Mouse (Mus musculus): ENCODE measurements around the gene Iqschfp. TPM values are rescaled to one million over a fixed set of nuclear protein-coding genes. Genes with fewer than 3 reads are reported as not detected.

The Iqschfp gene
- polyA plus RNA-seq, 1 experiment from 2014 or later = 0.10 TPM

- no peaks in the 10 kb centered on the region for H3K36me3 ChIP-seq (ENCODE audit: control insufficient read depth, insufficient read depth, low read length)
- WGBS = 78% methylated on average over 12 of the region's 12 CpGs
- no peaks in the 10 kb centered on the region; the same call in 1 of the 2 replicates for H3K4me1 ChIP-seq (ENCODE audit: control insufficient read depth, insufficient read depth, low read length)
- no peak overlapping the region for H3K4me2 ChIP-seq (ENCODE audit: low read depth, low read length)
- H3K9me3 ChIP-seq (replicated peaks; ENCODE audit: control insufficient read depth, low read length) = no peaks in the 10 kb centered on the region
- no peak overlapping the region for H3K27ac ChIP-seq (ENCODE audit: low read length)
- H3K27me3 ChIP-seq (ENCODE audit: control insufficient read depth, insufficient read depth, low read length) = no peaks in the 10 kb centered on the region
- H3K4me3 ChIP-seq (replicated peaks; ENCODE audit: low read length) = no peak overlapping the region
- H3K9ac ChIP-seq (ENCODE audit: low read length) = no peak overlapping the region
- ATAC-seq (ENCODE audit: insufficient read depth, low FRiP score) = no peak
These were observed 724.3 kb downstream of the Iqschfp start for GRCm38 (mm10) chr3:68616363-68616762.

DNA sequence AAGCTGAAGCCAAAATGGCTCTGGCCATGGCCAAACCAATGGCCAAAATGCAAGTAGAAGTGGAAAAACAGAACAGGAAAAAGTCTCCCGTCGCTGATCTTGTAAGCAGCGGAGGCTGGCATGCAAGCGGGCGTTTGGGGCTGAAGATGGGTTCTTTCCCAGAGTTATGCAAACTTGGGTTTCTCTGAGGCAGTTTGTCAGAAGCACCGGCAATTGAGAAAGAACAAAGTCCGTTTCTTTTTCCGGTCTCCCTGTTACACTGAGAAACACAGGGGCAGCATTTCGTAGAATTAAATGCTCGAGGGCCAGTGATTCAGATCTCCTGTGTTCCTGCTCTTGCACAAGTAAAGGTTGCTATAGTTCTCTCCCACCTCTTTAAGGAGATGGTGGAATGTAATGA lies 725.7 kb downstream of the Iqschfp start:
- Histone ChIP-seq H3K27ac (ENCODE audit: low read length) (no peak overlapping the region), H3K27me3 (ENCODE audit: control insufficient read depth, insufficient read depth, low read length) (no peaks in the 10 kb centered on the region), H3K9me3 (replicated peaks; ENCODE audit: control insufficient read depth, low read length) (no peaks in the 10 kb centered on the region), H3K4me1 (ENCODE audit: control insufficient read depth, insufficient read depth, low read length) (no peaks in the 10 kb centered on the region; the same call in 1 of the 2 replicates), H3K4me3 (replicated peaks; ENCODE audit: low read length) (no peak overlapping the region), H3K36me3 (ENCODE audit: control insufficient read depth, insufficient read depth, low read length) (no peaks in the 10 kb centered on the region), H3K4me2 (ENCODE audit: low read depth, low read length) (no peak overlapping the region), H3K9ac (ENCODE audit: low read length) (no peak overlapping the region)
- no peak for ATAC-seq (ENCODE audit: insufficient read depth, low FRiP score)
- WGBS = 88% methylated on average over 10 of the region's 10 CpGs

DNA sequence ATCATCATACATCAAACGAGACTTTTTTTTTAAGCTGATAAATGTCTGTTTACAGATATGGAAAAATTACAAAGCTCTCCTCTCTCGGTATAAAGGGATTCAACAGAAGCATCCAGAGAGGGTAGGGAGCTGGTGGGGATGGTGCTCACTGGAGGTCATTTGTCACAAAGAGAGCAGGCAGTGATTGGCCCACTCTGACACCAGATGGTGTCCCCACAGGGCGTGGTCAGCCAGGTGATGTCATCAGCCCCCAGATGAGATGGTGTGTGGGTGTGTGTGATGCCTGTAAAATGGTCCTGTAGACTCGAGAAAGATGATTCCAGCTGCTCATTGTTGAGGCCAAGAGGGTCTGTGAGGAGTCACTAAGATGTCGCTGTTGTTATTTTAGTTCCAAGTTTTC lies 727.1 kb downstream of the Iqschfp start:
- ATAC-seq (ENCODE audit: insufficient read depth, low FRiP score) = no peak
- WGBS = 39% methylated on average over 5 of the region's 5 CpGs

GRCm38 (mm10) chr3:68621971-68622370 lies 729.9 kb downstream of the Iqschfp start:
- Histone ChIP-seq H3K36me3 (ENCODE audit: control insufficient read depth, insufficient read depth, low read length) (0 out of 2 replicates have a peak, but pooled peaks cover 3% of the 10 kb centered on the region), H3K9ac (ENCODE audit: low read length) (no peak overlapping the region), H3K27ac (ENCODE audit: low read length) (no peak overlapping the region), H3K27me3 (ENCODE audit: control insufficient read depth, insufficient read depth, low read length) (no peaks in the 10 kb centered on the region), H3K4me3 (replicated peaks; ENCODE audit: low read length) (no peak overlapping the region), H3K9me3 (replicated peaks; ENCODE audit: control insufficient read depth, low read length) (no peaks in the 10 kb centered on the region), H3K4me1 (ENCODE audit: control insufficient read depth, insufficient read depth, low read length) (no peaks in the 10 kb centered on the region; the same call in 1 of the 2 replicates), H3K4me2 (ENCODE audit: low read depth, low read length) (no peak overlapping the region)
- 91% methylated on average over 3 of the region's 3 CpGs for whole genome bisulfite sequencing
- ATAC-seq (ENCODE audit: insufficient read depth, low FRiP score) = no peak

More for the DNA sequence above, 727.1 kb downstream of the Iqschfp start:
- Histone ChIP-seq H3K36me3 (ENCODE audit: control insufficient read depth, insufficient read depth, low read length) (no peaks in the 10 kb centered on the region), H3K27me3 (ENCODE audit: control insufficient read depth, insufficient read depth, low read length) (no peaks in the 10 kb centered on the region), H3K9me3 (replicated peaks; ENCODE audit: control insufficient read depth, low read length) (no peaks in the 10 kb centered on the region), H3K9ac (ENCODE audit: low read length) (no peak overlapping the region), H3K4me1 (ENCODE audit: control insufficient read depth, insufficient read depth, low read length) (no peaks in the 10 kb centered on the region; the same call in 1 of the 2 replicates), H3K27ac (ENCODE audit: low read length) (no peak overlapping the region), H3K4me2 (ENCODE audit: low read depth, low read length) (no peak overlapping the region), H3K4me3 (replicated peaks; ENCODE audit: low read length) (no peak overlapping the region)

GRCm38 (mm10) chr3:68623036-68623435 lies 731.0 kb downstream of the Iqschfp start:
- Histone ChIP-seq H3K27me3 (ENCODE audit: control insufficient read depth, insufficient read depth, low read length) (no peaks in the 10 kb centered on the region), H3K4me1 (ENCODE audit: control insufficient read depth, insufficient read depth, low read length) (no peaks in the 10 kb centered on the region; the same call in 1 of the 2 replicates), H3K4me2 (ENCODE audit: low read depth, low read length) (no peak overlapping the region), H3K9ac (ENCODE audit: low read length) (no peak overlapping the region), H3K36me3 (ENCODE audit: control insufficient read depth, insufficient read depth, low read length) (0 out of 2 replicates have a peak, but pooled peaks cover 3% of the 10 kb centered on the region), H3K4me3 (replicated peaks; ENCODE audit: low read length) (no peak overlapping the region), H3K9me3 (replicated peaks; ENCODE audit: control insufficient read depth, low read length) (no peaks in the 10 kb centered on the region), H3K27ac (ENCODE audit: low read length) (no peak overlapping the region)
- no peak for ATAC-seq (ENCODE audit: insufficient read depth, low FRiP score)
- 82% methylated on average over 5 of the region's 5 CpGs for WGBS

GRCm38 (mm10) chr3:68624471-68624870 lies 732.4 kb downstream of the Iqschfp start:
- whole genome bisulfite sequencing = 87% methylated on average over 6 of the region's 6 CpGs
- ATAC-seq (ENCODE audit: insufficient read depth, low FRiP score) = no peak
- Histone ChIP-seq H3K9me3 (replicated peaks; ENCODE audit: control insufficient read depth, low read length) (no peaks in the 10 kb centered on the region), H3K27me3 (ENCODE audit: control insufficient read depth, insufficient read depth, low read length) (no peaks in the 10 kb centered on the region), H3K36me3 (ENCODE audit: control insufficient read depth, insufficient read depth, low read length) (0 out of 2 replicates have a peak, but pooled peaks cover 3% of the 10 kb centered on the region), H3K4me2 (ENCODE audit: low read depth, low read length) (no peak overlapping the region), H3K4me3 (replicated peaks; ENCODE audit: low read length) (no peak overlapping the region), H3K4me1 (ENCODE audit: control insufficient read depth, insufficient read depth, low read length) (no peaks in the 10 kb centered on the region), H3K9ac (ENCODE audit: low read length) (no peak overlapping the region), H3K27ac (ENCODE audit: low read length) (no peak overlapping the region)

- H3K4me1 ChIP-seq (ENCODE audit: control insufficient read depth, insufficient read depth, low read length) = no peaks in the 10 kb centered on the region
- no peaks in the 10 kb centered on the region for H3K27me3 ChIP-seq (ENCODE audit: control insufficient read depth, insufficient read depth, low read length)
- H3K9ac ChIP-seq (ENCODE audit: low read length) = no peak overlapping the region
- 71% methylated on average over 4 of the region's 4 CpGs for WGBS
- H3K4me3 ChIP-seq (replicated peaks; ENCODE audit: low read length) = no peak overlapping the region
- H3K36me3 ChIP-seq (ENCODE audit: control insufficient read depth, insufficient read depth, low read length) = 0 out of 2 replicates have a peak, but pooled peaks cover 3% of the 10 kb centered on the region
- ATAC-seq (ENCODE audit: insufficient read depth, low FRiP score) = no peak
- H3K9me3 ChIP-seq (replicated peaks; ENCODE audit: control insufficient read depth, low read length) = no peaks in the 10 kb centered on the region
- no peak overlapping the region for H3K27ac ChIP-seq (ENCODE audit: low read length)
- H3K4me2 ChIP-seq (ENCODE audit: low read depth, low read length) = no peak overlapping the region
These were observed 738.2 kb downstream of the Iqschfp start for GRCm38 (mm10) chr3:68630261-68630660.

- no peak overlapping the region for H3K27ac ChIP-seq (ENCODE audit: low read length)
- no peaks in the 10 kb centered on the region for H3K27me3 ChIP-seq (ENCODE audit: control insufficient read depth, insufficient read depth, low read length)
- H3K4me1 ChIP-seq (ENCODE audit: control insufficient read depth, insufficient read depth, low read length) = no peaks in the 10 kb centered on the region
- H3K4me2 ChIP-seq (ENCODE audit: low read depth, low read length) = no peak overlapping the region
- no peaks in the 10 kb centered on the region for H3K9me3 ChIP-seq (replicated peaks; ENCODE audit: control insufficient read depth, low read length)
- no peak overlapping the region for H3K9ac ChIP-seq (ENCODE audit: low read length)
- H3K4me3 ChIP-seq (replicated peaks; ENCODE audit: low read length) = no peak overlapping the region
- ATAC-seq (ENCODE audit: insufficient read depth, low FRiP score) = no peak
- 0 out of 2 replicates have a peak, but pooled peaks cover 3% of the 10 kb centered on the region for H3K36me3 ChIP-seq (ENCODE audit: control insufficient read depth, insufficient read depth, low read length)
- WGBS = 70% methylated on average over 3 of the region's 3 CpGs
These were observed 738.8 kb downstream of the Iqschfp start for GRCm38 (mm10) chr3:68630821-68631220.

- no peak overlapping the region for H3K4me2 ChIP-seq (ENCODE audit: low read depth, low read length)
- no peak for ATAC-seq (ENCODE audit: insufficient read depth, low FRiP score)
- WGBS = 77% methylated on average over 3 of the region's 3 CpGs
- no peaks in the 10 kb centered on the region for H3K27me3 ChIP-seq (ENCODE audit: control insufficient read depth, insufficient read depth, low read length)
- no peak overlapping the region for H3K27ac ChIP-seq (ENCODE audit: low read length)
- H3K9me3 ChIP-seq (replicated peaks; ENCODE audit: control insufficient read depth, low read length) = no peaks in the 10 kb centered on the region
- H3K4me3 ChIP-seq (replicated peaks; ENCODE audit: low read length) = no peak overlapping the region
- H3K36me3 ChIP-seq (ENCODE audit: control insufficient read depth, insufficient read depth, low read length) = no peaks in the 10 kb centered on the region
- no peak overlapping the region for H3K9ac ChIP-seq (ENCODE audit: low read length)
- H3K4me1 ChIP-seq (ENCODE audit: control insufficient read depth, insufficient read depth, low read length) = no peaks in the 10 kb centered on the region
These were observed 740.7 kb downstream of the Iqschfp start for GRCm38 (mm10) chr3:68632714-68633113.
